Mouse (Mus musculus) heart, adult 18-20 months (tissue): ENCODE measurements around the gene Rfxap. TPM values are rescaled to one million over a fixed set of nuclear protein-coding genes. Genes with fewer than 3 reads are reported as not detected.
A peak's percentile ranks its signal among the peaks of the same experiment; 100 is the strongest.

Experiments
- DNase-seq, 2 experiments: peaks; one replicate each; pipeline ENCODE4 v3.0.0; 2021 to 2022; ENCODE audit warnings: mixed read lengths in 1 of 2
- long read RNA-seq, 2 experiments: library from polyadenylated mRNA; stranded (forward); transcript quantifications; one replicate each; pipeline ENCODE4 v2.0.0; 2021
- total RNA-seq, 2 experiments: library from RNA; stranded (reverse); gene quantifications; 2 replicates each; pipeline ENCODE4 v1.2.3; 2021

The Rfxap gene
- total RNA-seq: 10 to 100 TPM; 16.6 to 19.1 TPM
- long read RNA-seq, experiment 1, transcript Rfxap-201 (3 exons, 2,162 nt): major isoform, 22 of 23 reads
- long read RNA-seq, experiment 1, partial matches to known transcripts: 0 of 23 reads
- long read RNA-seq, experiment 1, other reads (novel, unspliced or antisense): 1 of 23 reads
- long read RNA-seq, experiment 2, transcript Rfxap-201 (3 exons, 2,162 nt): major isoform, 13 of 15 reads
- long read RNA-seq, experiment 2, partial matches to known transcripts: 0 of 15 reads
- long read RNA-seq, experiment 2, other reads (novel, unspliced or antisense): 2 of 15 reads

- DNase-seq: peak; percentile 96
Observed at GRCm38 (mm10) chr3:54807666-54808217, at the start of gene Rfxap. Gene Rfxap (minus strand): TSS chr3:54807791.

GRCm38 (mm10) chr3:54835421-54835820, 27.8 kb upstream of the Rfxap start:
- no peak for DNase-seq

GRCm38 (mm10) chr3:54832491-54832890, 24.9 kb upstream of the Rfxap start:
- no peak for DNase-seq

DNA sequence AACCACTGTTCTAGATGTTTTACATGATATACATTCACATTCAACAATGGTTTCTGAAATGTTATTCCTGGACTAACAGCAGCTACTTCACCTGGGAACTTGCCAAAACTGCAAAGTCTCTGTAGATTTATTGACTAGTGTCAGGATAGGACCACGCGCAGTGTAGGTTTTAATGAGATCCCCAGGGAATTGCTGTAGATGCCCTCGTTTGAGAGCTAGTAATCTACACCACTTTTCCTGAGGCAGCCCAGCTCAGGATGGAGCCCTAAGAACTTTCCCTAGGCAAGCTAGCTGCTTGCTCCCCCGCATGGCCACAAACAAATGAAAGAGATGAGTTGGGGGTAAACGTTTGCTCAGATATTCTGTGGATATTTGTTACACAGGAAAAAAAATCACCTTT, 14.9 kb upstream of the Rfxap start:
- no peak for DNase-seq

DNA sequence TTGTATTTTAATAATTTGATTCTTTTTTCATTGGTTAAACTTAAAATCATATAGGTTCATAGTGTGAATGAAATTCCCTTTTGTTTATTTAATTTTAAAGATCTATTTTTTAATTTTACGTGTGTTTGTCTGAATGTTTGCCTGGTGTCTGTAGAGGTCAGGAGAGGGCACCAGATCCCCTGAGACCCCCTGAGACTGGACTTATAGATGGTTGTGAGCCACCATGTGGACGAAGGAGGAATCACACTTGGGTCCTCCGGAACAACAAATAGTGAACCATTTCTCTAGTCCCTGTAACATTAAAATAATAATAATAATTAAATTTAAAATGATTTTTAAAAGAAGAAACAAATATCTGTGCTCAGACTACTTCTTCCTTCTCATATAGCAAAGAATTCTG, 7.7 kb upstream of the Rfxap start:
- peak; percentile 32 to 59 for DNase-seq

GRCm38 (mm10) chr3:54814622-54815021, 7.0 kb upstream of the Rfxap start:
- no peak for DNase-seq

DNA sequence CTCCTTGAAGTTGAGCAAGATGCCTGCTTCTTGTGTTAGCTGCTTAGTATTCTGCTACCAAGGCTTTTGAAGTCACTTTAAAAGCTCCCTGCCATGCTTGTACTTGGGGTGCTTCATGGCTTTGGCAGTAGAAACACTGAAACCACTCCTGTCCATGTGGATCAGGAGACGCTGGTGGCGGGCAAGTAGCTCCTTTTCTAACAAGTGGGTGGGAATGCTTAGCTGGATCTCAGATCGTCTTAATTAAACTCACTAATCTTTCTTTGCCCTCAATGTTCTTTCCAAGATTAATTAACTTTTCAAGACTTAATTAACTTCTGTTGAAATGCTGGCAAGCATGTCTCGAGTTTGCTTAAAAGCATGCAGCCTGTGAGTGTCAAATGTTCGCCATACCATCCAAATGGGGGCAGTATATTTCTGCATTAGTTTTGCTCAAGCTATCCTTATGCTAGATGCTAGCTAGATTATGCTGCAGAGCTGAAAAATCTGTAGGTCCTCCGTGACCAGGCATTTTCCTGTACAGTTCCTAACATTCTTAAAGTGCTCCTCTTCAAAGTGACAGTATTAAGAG, 5.9 kb upstream of the Rfxap start:
- DNase-seq: no peak

DNA sequence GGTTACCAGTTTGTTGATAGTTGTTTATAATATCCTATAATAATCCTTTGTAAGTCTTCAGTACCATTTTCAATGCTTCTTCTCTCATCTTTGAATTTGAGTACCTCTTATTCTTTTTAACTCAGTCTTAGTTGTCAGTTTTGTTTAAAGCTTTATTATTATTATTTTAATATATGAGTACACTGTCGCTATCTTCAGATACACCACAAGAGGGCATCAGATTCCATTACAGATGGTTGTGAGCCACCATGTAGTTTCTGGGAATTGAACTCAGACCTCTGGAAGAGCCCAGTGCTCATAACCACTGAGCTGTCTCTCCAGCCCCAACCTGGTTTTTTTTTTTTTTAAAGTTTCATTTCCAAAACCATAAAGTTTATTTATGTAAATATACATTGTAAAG, 4.0 kb upstream of the Rfxap start:
- no peak for DNase-seq

GRCm38 (mm10) chr3:54809111-54809510, 1.5 kb upstream of the Rfxap start:
- no peak for DNase-seq

GRCm38 (mm10) chr3:54807061-54807661, 430 bp downstream of the Rfxap start:
- DNase-seq: peak in 1 of 2 experiments; percentile 57

DNA sequence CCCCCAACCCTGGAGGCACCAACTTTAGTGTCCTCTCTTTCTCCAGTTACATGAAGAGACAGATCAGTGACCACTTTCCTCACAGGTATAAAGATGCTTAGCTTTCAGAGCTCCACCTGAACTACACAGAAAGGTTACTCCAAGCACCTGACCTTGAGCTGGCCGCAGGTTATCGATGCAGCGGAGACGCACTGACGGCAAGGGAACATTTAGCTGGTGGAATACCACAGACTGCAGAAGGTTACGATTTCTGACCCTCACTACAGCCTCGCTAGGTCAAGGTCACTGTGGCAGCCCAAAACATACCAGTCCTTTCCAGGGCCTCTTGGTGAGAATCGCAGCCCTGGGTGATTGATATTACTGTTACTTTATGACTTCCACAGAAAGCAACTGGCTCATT, 3.9 kb downstream of the Rfxap start:
- no peak for DNase-seq

DNA sequence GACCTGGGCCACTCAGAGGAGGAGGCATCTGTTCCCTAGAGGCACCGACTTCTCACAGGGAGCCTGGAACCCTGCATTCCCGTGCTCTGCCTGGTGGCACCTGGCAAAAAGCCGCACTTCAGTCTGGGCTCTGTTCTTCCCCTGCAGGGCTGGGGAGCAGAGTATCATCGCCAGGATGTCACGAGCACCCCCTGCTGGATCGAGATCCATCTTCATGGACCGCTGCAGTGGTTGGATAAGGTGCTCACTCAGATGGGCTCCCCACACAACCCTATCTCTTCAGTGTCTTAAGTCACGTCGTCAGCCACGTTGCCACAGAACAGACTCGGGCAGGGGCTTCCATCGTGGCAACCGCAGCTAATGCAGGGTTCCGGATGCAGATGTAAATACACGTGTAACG, 10.4 kb downstream of the Rfxap start:
- peak; percentile 23 to 45 for DNase-seq

GRCm38 (mm10) chr3:54795806-54796205, 11.8 kb downstream of the Rfxap start:
- DNase-seq: peak in 1 of 2 experiments; percentile 43

DNA sequence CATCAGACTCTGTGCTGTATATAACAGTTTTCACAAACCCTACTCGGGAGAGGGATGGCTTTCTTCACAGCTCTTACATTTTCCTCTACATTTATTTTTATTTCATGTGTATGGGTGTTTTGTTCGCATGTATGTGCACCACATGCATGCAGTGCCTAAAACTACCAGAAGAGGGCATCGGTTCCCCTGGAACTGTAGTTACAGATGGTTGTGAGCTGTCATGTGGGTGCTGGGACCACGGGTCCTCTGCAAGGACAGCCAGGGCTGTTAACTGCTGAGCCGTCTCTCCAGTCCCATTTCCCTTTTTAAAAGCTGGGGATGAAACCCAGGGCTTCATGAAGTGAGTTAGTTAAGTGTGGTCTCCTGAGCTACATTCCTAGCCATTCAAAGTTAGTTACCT, 12.2 kb downstream of the Rfxap start:
- DNase-seq: no peak

DNA sequence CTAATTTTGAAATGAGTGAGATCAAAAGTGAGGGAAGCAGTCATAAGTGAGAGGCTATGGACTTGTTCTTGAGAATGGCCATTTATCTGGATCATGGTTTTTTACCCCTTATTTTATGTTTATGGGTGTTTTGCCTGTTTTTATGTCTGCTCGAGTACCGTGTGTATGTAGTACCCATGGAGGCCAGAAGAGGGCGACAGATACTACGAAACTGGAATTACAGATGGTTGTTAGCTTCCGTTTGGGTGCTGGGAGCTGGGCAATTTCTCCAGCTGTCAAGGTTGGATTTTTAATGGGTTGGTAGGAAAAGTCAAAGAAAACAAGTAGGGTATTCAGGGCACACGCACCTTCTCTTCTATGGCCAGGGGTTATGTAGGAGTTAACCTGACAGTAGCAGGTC, 13.8 kb downstream of the Rfxap start:
- DNase-seq: no peak

DNA sequence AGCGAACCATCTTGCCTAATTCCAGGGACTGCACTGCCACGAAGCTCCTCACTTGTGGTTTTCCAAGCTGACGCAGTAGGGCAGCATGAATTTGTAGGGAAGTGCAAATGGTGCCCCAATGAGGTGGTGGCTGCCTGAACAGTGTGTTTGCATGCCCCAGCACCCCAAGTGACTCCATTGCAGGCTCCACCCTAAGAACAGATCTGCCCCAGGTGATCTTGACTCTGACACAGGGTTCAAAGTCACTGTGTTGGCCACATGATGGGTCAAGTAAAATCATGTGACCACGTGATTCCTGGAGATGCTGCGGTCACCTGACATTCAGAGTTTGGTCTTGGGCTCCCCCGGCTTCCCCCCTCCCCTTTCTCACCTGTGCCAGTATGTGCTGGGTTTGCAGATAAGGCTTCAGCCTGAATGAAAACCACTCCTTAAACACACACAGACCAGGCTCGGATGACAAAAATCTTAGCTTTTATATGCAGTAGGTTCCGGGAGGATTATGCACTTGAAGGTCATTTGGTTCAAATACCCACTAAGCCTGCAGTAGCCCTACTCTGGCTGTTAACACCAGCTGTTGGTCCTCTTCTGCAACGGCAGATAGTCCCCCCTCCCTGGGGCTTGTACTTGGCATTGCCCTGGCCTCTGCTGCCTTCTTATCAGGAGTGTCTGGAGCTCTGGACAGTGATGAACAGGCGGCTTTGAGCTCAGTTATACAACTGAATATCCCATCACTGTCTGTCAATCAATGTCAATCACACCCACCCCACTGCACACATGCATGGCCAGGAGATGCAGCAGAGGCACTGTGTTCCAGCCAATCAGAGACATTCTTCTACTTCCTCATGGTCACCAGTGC, 15.5 kb downstream of the Rfxap start:
- DNase-seq: no peak

- DNase-seq: no peak
Observed at GRCm38 (mm10) chr3:54790601-54791000, 17.0 kb downstream of the Rfxap start.

DNA sequence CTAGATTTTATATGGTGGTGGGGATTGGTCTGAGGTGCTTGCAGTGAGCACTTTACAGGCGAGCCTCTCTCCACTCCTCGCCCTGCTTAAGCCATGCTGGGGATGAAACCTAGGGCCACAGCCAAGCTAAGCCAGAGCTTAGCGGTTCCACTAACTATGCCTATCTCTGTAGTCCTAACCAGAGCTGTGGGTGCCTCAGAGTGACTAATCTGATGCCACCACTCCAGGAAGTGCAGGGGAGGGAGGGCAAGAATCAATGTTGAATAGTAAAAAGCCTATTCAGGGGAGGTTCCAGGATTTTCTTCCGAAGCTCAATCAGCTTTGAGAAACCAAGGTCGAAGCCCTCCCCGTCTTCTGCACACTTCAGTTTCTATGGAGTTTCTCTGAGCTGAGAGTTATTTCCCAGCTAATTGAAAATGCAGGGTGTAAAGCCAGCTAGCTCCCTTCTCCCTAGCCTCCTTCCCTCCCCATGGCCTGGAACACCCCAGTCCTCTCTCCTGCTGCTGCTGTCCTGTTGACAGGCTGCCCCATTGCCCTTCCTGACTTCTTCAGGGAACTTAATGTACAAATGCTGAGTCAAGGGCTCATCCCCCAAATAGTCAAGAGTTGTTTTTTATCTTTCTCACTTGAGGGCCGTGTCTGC, 31.5 kb downstream of the Rfxap start:
- DNase-seq: no peak

DNA sequence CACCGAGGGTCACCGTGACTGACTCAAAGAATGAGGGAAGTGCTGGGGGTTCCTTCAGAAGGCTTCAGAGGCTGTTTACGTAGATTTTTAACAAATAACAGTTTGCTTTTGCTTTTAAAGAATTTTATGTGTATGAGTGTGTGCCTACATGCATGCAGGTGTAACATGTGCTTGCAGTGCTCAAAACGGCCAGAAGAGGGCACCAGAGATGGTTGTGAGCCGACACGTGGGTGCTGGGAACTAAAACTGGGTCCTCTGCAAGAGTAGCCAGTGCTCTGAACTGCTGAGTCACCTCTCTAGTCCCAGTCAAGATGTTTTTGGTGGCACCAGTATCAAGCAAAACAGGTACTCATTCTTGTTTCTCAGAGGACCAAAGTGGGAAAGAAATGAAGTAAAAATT, 34.0 kb downstream of the Rfxap start:
- DNase-seq: no peak

DNA sequence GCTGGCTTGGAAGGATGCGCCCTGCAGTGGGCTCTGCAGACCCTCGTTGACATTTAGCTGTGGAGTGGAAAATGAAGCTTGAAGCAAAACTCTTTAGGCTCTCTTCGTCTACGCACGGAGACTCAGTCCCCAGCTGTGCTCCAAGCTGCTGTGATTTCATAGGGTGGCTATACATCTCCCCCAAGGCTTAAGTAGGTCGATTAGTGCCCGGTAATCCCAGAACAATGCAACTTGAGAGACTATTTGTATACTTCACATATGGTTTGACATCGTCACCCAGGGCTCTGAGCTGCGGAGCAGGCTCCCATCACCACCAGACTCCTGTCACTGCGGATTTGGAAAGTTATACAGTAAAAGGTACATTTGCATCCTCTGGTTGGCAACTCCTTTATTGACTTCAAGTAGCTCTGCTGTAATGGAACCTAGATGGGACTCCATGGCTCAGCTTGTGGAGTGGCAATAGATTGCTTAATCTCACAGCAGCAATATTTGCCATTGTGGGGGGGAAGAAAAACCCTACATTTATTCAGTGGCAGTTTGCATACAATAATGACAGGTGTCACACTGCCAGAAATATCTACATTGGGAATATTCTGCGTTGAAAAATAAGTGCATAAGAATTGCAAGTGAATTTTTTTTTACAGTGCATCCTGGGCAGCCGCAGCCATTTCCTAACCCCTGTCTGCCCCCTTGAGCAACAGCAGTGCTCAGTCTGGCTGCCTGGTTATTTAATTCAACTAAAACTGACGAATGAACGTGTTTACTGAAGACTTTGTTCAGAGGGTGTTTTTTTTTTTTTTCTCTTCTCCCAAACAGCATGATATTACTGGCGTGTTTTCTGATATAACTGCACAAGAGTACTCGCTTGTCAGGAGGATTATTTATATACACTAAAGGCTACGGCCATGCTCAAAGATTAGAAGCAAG, 38.0 kb downstream of the Rfxap start:
- DNase-seq: no peak

GRCm38 (mm10) chr3:54768592-54768991, 39.0 kb downstream of the Rfxap start:
- DNase-seq: no peak
